Mouse (Mus musculus): ENCODE measurements around the gene 1700018F24Rik.
"Not testable (repeated sequence)": the region's sequence is repeated elsewhere in the genome, so short reads cannot be mapped to it uniquely, and the experiment has no call there.

The 1700018F24Rik gene

DNA sequence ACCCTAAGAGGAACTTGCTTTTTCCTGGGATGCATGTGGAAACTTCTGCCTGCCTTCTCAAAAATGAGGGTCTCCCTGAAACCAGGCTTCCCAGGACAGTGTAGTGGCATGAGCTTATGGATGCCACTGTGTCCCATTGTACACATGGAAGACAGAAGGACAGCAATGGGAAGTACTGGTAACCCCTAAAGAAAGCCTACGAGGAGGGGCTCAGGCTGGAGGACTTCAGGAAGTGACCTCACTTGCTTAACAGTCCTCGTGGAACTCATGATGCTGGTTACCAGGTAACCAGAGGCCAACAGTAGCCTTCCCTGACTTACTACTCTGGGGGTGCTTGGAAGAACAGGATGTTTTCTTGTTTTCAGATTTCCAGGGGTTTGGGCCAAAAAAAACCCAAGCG, at the start of gene 1700018F24Rik:
TSS of gene 1700018F24Rik (plus strand) at position 301 of the 400 bp plus-strand sequence.
- DNase-seq (ENCODE audit: low read depth in 2 of 2, low spot score in 2 of 2), result not testable (repeated sequence)

- no peak for DNase-seq (ENCODE audit: low read depth in 2 of 2, low spot score in 2 of 2)
Observed at GRCm38 (mm10) chr5:144998491-144998890, 44.3 kb upstream of the 1700018F24Rik start.

GRCm38 (mm10) chr5:145003362-145003761, 39.4 kb upstream of the 1700018F24Rik start:
- DNase-seq (ENCODE audit: low read depth in 2 of 2, low spot score in 2 of 2), result no peak

- DNase-seq (ENCODE audit: low read depth in 2 of 2, low spot score in 2 of 2), result no peak
Observed at GRCm38 (mm10) chr5:145004495-145004894, 38.3 kb upstream of the 1700018F24Rik start.

GRCm38 (mm10) chr5:145005596-145005995, 37.2 kb upstream of the 1700018F24Rik start:
- no peak for DNase-seq (ENCODE audit: low read depth in 2 of 2, low spot score in 2 of 2)

- no peak for DNase-seq (ENCODE audit: low read depth in 2 of 2, low spot score in 2 of 2)
Observed at GRCm38 (mm10) chr5:145008878-145009659, 33.7 kb upstream of the 1700018F24Rik start.

DNA sequence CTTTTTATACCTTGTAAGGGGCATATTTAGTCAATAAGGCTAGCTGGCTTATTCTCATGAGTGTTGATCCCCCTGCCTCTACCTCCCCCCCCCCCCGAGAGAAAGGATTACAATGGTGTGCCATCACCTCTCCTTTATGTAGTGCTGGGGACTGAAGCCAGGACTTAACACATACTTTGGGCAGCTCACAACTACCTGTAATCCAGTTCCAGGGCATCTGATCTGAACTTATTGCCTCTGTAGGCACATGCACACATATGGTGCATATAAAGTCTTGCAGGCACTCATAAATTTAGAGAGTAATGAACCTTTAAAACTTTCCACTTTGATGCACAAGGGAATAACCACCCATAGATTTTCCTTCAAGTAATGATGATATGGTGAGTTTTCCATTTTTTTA, 28.5 kb upstream of the 1700018F24Rik start:
- DNase-seq (ENCODE audit: low read depth in 2 of 2, low spot score in 2 of 2), result no peak

DNA sequence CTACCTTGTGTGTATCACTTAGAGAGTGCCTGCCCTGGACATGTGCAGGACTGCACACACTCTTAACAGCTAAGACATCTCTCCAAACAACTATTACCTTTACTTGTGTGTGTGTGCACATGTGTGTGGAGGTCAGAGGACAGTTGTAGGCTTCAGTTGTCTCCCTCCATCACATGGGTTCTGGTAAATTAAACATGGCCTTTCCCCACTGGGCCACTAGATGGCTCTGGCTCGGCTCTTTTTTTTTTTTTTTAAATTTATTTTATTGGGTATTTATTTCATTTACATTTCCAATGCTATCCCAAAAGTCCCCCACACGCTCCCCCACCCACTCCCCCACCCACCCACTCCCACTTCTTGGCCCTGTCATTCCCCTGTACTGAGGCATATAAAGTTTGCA, 26.0 kb upstream of the 1700018F24Rik start:
- not testable (repeated sequence) for DNase-seq (ENCODE audit: low read depth in 2 of 2, low spot score in 2 of 2)

DNA sequence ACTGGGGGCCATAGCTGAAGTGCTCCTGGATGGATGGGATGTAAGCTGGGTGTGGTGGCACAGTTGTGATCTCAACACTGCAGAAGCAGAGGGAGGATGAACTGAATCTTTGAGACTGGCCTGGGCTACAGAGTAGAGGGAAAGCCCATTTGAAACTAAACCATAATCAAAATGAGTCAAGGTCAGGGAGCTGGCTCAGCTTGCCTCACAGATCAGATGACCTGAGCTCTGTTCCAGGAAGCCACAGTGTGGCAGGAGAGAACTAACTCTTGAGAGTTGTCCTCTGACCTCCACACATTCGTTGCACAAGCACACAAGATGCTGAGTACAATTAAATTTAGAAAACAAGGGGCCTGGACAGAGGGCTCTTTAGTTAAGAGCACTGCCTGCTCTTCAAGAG, 22.5 kb upstream of the 1700018F24Rik start:
- not testable (repeated sequence) for DNase-seq (ENCODE audit: low read depth in 2 of 2, low spot score in 2 of 2)

GRCm38 (mm10) chr5:145020712-145021111, 22.1 kb upstream of the 1700018F24Rik start:
- DNase-seq (ENCODE audit: low read depth in 2 of 2, low spot score in 2 of 2), result not testable (repeated sequence)

DNA sequence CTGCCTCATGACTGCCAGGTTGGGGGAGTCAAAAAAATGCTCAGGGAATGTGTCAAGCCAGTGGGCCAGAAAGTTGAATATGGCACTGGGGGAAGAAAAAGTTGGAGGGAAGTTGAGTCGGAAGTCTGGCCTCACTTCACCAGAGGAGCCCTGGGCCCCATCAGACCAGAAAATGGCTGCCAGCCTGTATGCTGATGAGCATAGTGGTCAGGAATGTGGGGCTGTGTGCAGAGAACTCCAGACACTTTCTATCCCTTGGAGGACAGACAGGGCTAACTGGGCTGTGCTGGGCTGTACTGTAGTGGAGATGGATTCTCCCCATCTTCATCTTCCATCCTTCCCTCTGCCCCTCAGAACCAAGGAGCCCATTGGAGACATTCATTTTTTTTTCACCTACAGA, 12.3 kb upstream of the 1700018F24Rik start:
- DNase-seq (ENCODE audit: low read depth in 2 of 2, low spot score in 2 of 2), result not testable (repeated sequence)

DNA sequence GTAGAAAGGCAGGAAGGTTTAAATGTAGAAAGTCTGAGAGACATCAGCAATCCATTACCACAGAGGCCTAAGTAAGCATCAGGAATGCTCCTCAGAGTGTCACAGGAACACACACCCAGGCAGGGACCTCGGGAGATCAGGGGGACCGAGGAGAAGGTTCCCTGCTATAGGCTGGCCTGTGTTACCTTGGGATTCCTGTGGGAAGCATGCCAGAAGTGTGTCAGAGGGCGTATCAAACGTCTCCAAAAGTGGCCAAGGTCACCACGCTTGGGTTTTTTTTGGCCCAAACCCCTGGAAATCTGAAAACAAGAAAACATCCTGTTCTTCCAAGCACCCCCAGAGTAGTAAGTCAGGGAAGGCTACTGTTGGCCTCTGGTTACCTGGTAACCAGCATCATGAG, 10.4 kb upstream of the 1700018F24Rik start, which contains the start of gene Gm4871:
TSS of gene Gm4871 (minus strand) at position 364 of the 400 bp plus-strand sequence.
- not testable (repeated sequence) for DNase-seq (ENCODE audit: low read depth in 2 of 2, low spot score in 2 of 2)

GRCm38 (mm10) chr5:145041628-145042027, 1.2 kb upstream of the 1700018F24Rik start:
- DNase-seq (ENCODE audit: low read depth in 2 of 2, low spot score in 2 of 2), result peak in 1 of 2 experiments; percentile 4

DNA sequence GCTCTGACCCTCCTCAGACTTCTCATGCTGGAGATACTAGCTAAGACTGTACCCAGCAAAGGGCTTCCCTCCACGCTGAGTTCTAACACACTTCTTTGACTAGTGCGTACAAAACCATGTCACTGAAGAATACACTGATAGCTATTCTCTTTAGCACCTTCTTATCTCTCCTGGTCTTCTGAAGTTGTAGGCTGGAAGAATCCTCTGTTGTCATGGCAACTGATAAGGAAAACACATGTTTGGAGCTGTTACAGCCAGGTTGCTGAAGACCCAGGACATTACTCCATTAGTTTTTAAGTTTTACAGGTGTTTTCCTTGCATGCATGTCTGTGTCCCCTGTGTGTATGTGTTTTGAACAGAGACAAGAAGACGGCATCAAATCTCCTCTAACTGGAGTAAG, 11.4 kb downstream of the 1700018F24Rik start:
- DNase-seq (ENCODE audit: low read depth in 2 of 2, low spot score in 2 of 2), result not testable (repeated sequence)

- DNase-seq (ENCODE audit: low read depth in 2 of 2, low spot score in 2 of 2), result no peak
Observed at GRCm38 (mm10) chr5:145057907-145058306, 15.1 kb downstream of the 1700018F24Rik start.

DNA sequence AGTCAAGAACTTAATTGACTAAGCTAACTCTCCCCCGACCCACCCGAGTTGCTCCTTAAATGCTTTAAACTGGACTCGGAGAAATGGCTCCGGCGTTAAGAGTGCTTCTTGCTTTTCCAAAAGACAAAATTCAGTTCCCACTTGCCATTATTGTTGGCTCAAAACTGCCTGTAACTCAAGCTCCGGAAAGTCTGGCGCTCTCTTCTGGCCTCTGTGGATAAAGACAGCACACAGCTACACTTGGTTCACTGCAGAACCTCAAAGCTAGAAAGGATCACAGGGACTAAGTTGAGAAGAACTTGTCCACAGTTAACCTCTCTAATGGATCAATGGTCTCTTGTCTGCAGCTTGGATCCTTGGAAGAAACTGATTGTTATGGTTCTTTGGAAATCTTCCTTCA, 15.9 kb downstream of the 1700018F24Rik start:
- no peak for DNase-seq (ENCODE audit: low read depth in 2 of 2, low spot score in 2 of 2)

DNA sequence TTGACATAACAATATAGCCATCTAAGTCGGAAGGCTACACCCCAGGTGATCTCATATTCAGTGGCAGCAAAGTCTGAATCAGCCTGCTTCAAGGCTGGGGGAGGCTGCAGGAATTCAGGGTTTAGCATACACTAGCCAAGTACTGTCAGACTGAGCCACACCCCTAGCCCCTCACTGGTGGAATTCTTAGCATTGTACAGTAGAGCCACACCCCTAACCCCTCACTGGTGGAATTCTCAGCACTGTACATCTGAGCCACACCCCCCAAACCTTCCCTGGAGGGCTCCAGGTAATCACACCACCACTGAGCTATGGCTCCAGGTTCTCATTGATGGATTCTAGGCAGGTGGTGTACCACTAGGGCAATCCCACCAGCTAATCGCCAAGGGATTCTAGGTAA, 16.7 kb downstream of the 1700018F24Rik start:
- DNase-seq (ENCODE audit: low read depth in 2 of 2, low spot score in 2 of 2), result no peak

DNA sequence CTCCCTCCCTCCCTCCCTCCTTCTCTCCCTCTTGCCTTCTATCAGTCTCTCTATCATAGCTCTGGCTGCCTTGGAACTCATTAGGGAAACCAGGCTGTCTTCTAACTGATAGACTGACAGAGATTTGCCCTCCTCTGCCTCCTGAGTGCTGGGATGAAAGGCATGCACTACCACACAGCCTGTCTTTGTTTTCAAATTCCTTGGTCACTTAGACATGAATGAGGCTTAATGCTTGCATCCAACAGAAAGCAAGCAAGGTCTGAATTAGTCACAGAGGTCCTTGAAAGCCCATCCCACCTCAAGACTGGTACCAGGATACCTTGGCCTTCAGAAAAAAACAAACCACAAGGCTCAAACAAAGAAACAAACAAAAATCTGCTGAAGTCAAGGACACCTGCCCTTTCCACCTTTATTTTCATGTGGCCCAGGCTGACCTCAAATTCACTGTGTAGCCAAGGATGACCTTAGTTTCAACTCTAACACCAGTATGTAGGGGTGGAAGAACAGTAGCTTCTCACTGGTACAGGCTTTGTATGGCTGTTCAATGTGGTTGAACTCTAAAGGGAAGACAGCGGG, 22.1 kb downstream of the 1700018F24Rik start:
- no peak for DNase-seq (ENCODE audit: low read depth in 2 of 2, low spot score in 2 of 2)

GRCm38 (mm10) chr5:145068863-145069262, 26.1 kb downstream of the 1700018F24Rik start:
- no peak for DNase-seq (ENCODE audit: low read depth in 2 of 2, low spot score in 2 of 2)

GRCm38 (mm10) chr5:145069707-145070106, 26.9 kb downstream of the 1700018F24Rik start:
- peak; percentile 46 to 66 for DNase-seq (ENCODE audit: low read depth in 2 of 2, low spot score in 2 of 2)

DNA sequence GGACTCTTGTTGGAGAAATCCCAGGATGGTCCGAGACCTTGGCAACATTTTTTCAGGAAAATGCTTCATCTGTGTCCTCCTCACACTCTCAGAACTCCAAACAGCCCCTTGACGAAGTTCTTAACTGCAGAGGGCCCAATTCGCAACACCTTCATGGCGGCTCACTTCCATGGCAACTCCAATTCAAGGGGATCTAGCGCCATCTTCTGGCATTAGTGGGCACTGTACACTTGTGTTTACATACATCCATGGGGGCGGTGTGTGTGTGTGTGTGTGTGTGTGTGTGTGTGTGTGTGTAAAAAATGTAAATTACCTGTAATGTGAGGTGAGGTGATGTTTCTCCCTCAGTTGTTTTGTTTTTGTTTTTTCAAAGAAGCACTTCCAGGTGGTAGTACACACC, 28.6 kb downstream of the 1700018F24Rik start:
- no peak for DNase-seq (ENCODE audit: low read depth in 2 of 2, low spot score in 2 of 2)

GRCm38 (mm10) chr5:145075081-145075480, 32.3 kb downstream of the 1700018F24Rik start:
- DNase-seq (ENCODE audit: low read depth in 2 of 2, low spot score in 2 of 2), result no peak

Measured in CD8-positive naive resting alpha-beta T cell, adult 2 months (primary cell).